Mouse (Mus musculus): ENCODE measurements around the gene Zbtb25. TPM values are rescaled to one million over a fixed set of nuclear protein-coding genes. Genes with fewer than 3 reads are reported as not detected.

Gene Zbtb25
- polyA plus RNA-seq, 1 experiment = 6.5 TPM

DNA sequence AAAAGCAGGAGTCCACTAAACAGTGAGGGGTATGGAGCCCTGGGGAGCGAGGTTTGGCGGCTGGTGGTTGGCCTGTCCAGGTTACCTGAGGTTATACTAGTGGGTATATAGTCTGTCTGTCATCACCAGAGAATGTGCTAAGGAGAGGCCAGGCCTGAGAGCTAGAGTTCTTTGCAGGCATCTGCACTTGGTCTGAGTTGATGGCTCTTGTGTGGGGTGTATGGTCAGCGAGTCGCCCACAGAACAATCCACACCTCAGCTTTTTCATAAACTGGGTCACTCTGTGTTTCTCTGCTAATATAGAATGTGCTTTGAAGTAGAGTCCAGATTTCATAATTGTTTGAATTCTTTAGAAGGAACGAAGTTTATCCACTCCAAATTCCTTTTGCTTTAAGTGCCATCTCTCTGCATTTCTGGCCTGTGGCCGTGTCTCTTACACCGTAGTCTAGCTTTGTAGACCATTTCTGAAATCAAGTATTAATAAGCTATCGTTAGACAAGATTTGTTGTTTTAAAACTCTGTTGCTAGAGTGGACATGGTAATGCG, 70.0 kb downstream of the Zbtb25 start:
- TF ChIP-seq FOSL1 (IDR thresholded peaks at IDR 0.05; ENCODE audit: insufficient read depth, low read length, poor library complexity, severe bottlenecking) = no peak
- TF ChIP-seq MAX (IDR thresholded peaks at IDR 0.05) = no peak
- TF ChIP-seq MYOG (IDR thresholded peaks at IDR 0.05; ENCODE audit: control insufficient read depth, extremely low read depth, insufficient read length) = no peak
- no peak for TF ChIP-seq MYOD1 (IDR thresholded peaks at IDR 0.05; ENCODE audit: control insufficient read depth, insufficient read length, low read depth)
- TF ChIP-seq CTCF (IDR thresholded peaks at IDR 0.05; ENCODE audit: control insufficient read depth, insufficient read depth, insufficient read length) = no peak
- no peak for TF ChIP-seq CEBPB (IDR thresholded peaks at IDR 0.05; ENCODE audit: low read depth)
- TF ChIP-seq USF1 (IDR thresholded peaks at IDR 0.05; ENCODE audit: low read depth) = no peak
- H3K79me3 ChIP-seq (ENCODE audit: low read depth) = no peaks in the 10 kb centered on the region
- peaks cover 85% of the 10 kb centered on the region for H3K36me3 ChIP-seq (ENCODE audit: control insufficient read depth, insufficient read depth)
- H3K27me3 ChIP-seq (ENCODE audit: control insufficient read depth, insufficient read depth, insufficient read length) = no peaks in the 10 kb centered on the region
- no peak overlapping the region for H3K4me3 ChIP-seq (ENCODE audit: insufficient read depth, poor library complexity, severe bottlenecking)
- no peak overlapping the region for H3ac ChIP-seq (ENCODE audit: control insufficient read depth, insufficient read length, low read depth)
- H3K79me2 ChIP-seq (ENCODE audit: control insufficient read depth, insufficient read depth) = no peaks in the 10 kb centered on the region

DNA sequence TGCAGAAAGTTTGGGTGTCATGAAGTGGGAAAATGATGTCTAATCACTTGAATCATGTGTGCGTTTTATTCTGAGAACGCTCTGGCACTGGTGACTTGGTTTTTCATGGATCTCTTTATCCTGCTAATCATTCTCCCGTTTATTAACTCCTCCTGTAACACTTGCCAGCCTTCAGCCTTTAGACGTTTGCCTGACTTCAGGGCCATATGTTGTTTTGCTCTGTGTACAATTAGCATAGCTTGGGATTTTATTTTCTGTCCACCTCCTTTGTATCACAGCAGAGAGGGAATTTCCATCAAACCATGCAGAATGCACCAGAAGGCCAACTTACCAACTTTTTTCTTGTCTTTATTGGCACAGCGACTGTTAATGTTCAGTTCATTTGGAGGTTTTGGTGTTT, 71.6 kb downstream of the Zbtb25 start:
- Histone ChIP-seq H3K79me2 (ENCODE audit: control insufficient read depth, insufficient read depth) (no peaks in the 10 kb centered on the region), H3ac (ENCODE audit: control insufficient read depth, insufficient read length, low read depth) (no peak overlapping the region), H3K79me3 (ENCODE audit: low read depth) (no peaks in the 10 kb centered on the region), H3K4me3 (ENCODE audit: insufficient read depth, poor library complexity, severe bottlenecking) (no peak overlapping the region), H3K36me3 (ENCODE audit: control insufficient read depth, insufficient read depth) (peaks cover 86% of the 10 kb centered on the region), H3K27me3 (ENCODE audit: control insufficient read depth, insufficient read depth, insufficient read length) (no peaks in the 10 kb centered on the region)
- TF ChIP-seq MAX (IDR thresholded peaks at IDR 0.05) = no peak
- TF ChIP-seq MYOD1 (IDR thresholded peaks at IDR 0.05; ENCODE audit: control insufficient read depth, insufficient read length, low read depth) = no peak
- TF ChIP-seq CTCF (IDR thresholded peaks at IDR 0.05; ENCODE audit: control insufficient read depth, insufficient read depth, insufficient read length) = no peak
- TF ChIP-seq FOSL1 (IDR thresholded peaks at IDR 0.05; ENCODE audit: insufficient read depth, low read length, poor library complexity, severe bottlenecking) = no peak
- TF ChIP-seq MYOG (IDR thresholded peaks at IDR 0.05; ENCODE audit: control insufficient read depth, extremely low read depth, insufficient read length) = no peak
- TF ChIP-seq CEBPB (IDR thresholded peaks at IDR 0.05; ENCODE audit: low read depth) = no peak
- no peak for TF ChIP-seq USF1 (IDR thresholded peaks at IDR 0.05; ENCODE audit: low read depth)

Other genes with a start within 250 kb of the Zbtb25 start
- 0.19 TPM for gene Esr2, start 192.3 kb downstream of the Zbtb25 start, polyA plus RNA-seq (2012; fragmentation: generic; extraction: Trizol)
- not detected for gene Tex21, start 122.9 kb downstream of the Zbtb25 start, polyA plus RNA-seq (2012; fragmentation: generic; extraction: Trizol)
- gene Mthfd1, start 114.3 kb downstream of the Zbtb25 start, polyA plus RNA-seq (2012; fragmentation: generic; extraction: Trizol) = 80.9 TPM
- 0.04 TPM for gene Akap5, start 44.7 kb downstream of the Zbtb25 start, polyA plus RNA-seq (2012; fragmentation: generic; extraction: Trizol)
- 2.4 TPM for gene Zbtb1, start 664 bp upstream of the Zbtb25 start, polyA plus RNA-seq (2012; fragmentation: generic; extraction: Trizol)
- gene Hspa2, start 34.6 kb upstream of the Zbtb25 start, polyA plus RNA-seq (2012; fragmentation: generic; extraction: Trizol) = 5.1 TPM
- not detected for gene Ppp1r36, start 47.9 kb upstream of the Zbtb25 start, polyA plus RNA-seq (2012; fragmentation: generic; extraction: Trizol)
- gene Plekhg3, start 161.3 kb upstream of the Zbtb25 start, polyA plus RNA-seq (2012; fragmentation: generic; extraction: Trizol) = 9.3 TPM

All from C2C12 (cell line).